Mouse (Mus musculus) limb, embryonic 13.5 days (tissue): ENCODE results near the gene Emc3. TPM values are rescaled to one million over a fixed set of nuclear protein-coding genes. Genes with fewer than 3 reads are reported as not detected.

Experiments
- ATAC-seq: fragments of 200-750 bp; cut with Nextera tagmentation; 2 replicates; pipeline ENCODE4 v1.8.0; 2017; ENCODE audit warnings: low read depth, moderate number of reproducible peaks, moderate TSS enrichment; ENCODE audit not compliant: low FRiP score
- H3K27ac ChIP-seq: fragments of 300-500 bp; sonication (generic); 2 replicates; pipeline ENCODE4 v1.5.1; 2015; ENCODE audit warnings: inconsistent platforms, mild to moderate bottlenecking, moderate library complexity
- H3K27me3 ChIP-seq: fragments of 300-500 bp; sonication (generic); 2 replicates; pipeline ENCODE4 v1.6.1; 2015; ENCODE audit warnings: mild to moderate bottlenecking, inconsistent platforms
- H3K36me3 ChIP-seq: fragments of 300-500 bp; sonication (generic); 2 replicates; pipeline ENCODE4 v1.6.1; 2015; ENCODE audit warnings: inconsistent platforms, mild to moderate bottlenecking, moderate library complexity
- H3K4me1 ChIP-seq: fragments of 300-500 bp; sonication (generic); 2 replicates; pipeline ENCODE4 v1.6.1; 2015; ENCODE audit warnings: inconsistent platforms
- H3K4me2 ChIP-seq: fragments of 300-500 bp; sonication (generic); replicated peaks from 2 replicates; pipeline ENCODE4 v1.6.1; 2015; ENCODE audit warnings: inconsistent platforms, mild to moderate bottlenecking, moderate library complexity
- H3K4me3 ChIP-seq: fragments of 300-500 bp; sonication (generic); 2 replicates; pipeline ENCODE4 v1.5.1; 2015; ENCODE audit warnings: moderate library complexity, mild to moderate bottlenecking, inconsistent platforms
- H3K9ac ChIP-seq: fragments of 300-500 bp; sonication (generic); 2 replicates; pipeline ENCODE4 v1.6.1; 2015; ENCODE audit warnings: mild to moderate bottlenecking, inconsistent platforms
- H3K9me3 ChIP-seq: fragments of 300-500 bp; sonication (generic); 2 replicates; pipeline ENCODE4 v1.6.1; 2016; ENCODE audit warnings: inconsistent platforms
- WGBS: fragments of 180-500 bp; shearing (Covaris S2); methylation state at CpG from one replicate; pipeline ENCODE4 v1.1.7; 2015; 5-methylcytosine and 5-hydroxymethylcytosine counted together
- polyA plus RNA-seq: library from polyadenylated mRNA; unstranded; fragments of >200 nt; fragmentation: Nextera tagmentation; extraction: Ambion mirVana; gene quantifications from 2 replicates; pipeline ENCODE4 v1.2.1, GENCODE M21; 2015

Emc3 gene
- polyA plus RNA-seq, 1 experiment from 2014 or later: 94.0 TPM

DNA sequence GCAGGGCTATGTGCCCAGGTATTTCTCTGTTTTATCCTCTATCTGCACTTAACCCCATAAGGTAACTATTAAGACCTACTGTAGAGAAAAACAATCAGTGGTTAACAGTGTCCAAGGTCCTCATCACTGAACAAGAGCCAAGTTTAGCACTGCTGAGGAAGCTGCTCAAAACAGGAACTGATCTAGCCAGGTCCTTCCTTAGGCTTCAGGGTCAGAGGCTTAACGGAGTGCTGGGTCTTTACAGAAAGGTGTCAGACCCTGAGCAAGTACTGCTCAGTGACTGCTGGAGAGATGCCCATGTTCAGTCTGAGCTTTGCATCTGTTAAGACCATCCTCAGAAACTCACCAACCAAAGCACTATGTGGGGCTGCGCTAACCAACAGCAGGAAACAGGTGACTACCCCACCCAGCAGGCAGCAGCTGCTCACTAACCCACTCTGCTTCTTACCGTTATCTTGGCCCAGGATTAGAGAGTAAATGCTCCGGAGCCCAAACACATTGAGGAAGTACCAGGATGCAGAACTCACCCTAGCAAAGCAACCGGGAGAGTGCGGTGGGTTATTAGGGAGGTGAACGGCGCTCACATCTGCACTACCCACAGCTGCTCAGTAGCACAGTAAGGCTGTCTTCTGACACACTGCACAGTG is 13.9 kb downstream of the Emc3 start:
- no peaks in the 10 kb centered on the region; the same call in 1 of the 2 replicates for H3K9me3 ChIP-seq
- ATAC-seq: no peak
- H3K9ac ChIP-seq: no peak overlapping the region
- H3K27me3 ChIP-seq: no peaks in the 10 kb centered on the region
- H3K36me3 ChIP-seq: peaks cover 97% of the 10 kb centered on the region
- H3K4me2 ChIP-seq: no peak overlapping the region
- 91% methylated on average over 8 of the region's 8 CpGs for WGBS
- no peak overlapping the region for H3K4me3 ChIP-seq
- H3K4me1 ChIP-seq: no peaks in the 10 kb centered on the region
- H3K27ac ChIP-seq: no peak overlapping the region

DNA sequence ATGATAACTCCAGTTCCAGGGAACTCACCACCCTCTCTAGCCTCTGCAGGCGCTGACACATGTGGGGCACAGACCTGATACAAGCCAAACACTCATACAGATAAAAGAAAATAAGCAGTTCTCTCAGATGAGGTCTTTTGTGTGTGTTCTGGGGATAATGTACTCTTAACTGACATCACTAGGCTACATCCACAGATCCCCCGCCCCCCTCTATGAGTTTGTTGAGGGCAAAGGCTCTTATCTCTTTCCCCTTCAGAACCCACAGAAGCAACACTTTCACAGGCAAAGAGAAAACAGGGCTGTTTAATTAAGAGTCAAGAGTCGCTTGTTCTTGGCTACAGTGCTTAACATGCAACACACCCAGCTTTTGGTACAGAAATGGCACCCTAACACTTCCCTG is 16.9 kb downstream of the Emc3 start:
- H3K9ac ChIP-seq: no peak overlapping the region
- peaks cover 68% of the 10 kb centered on the region for H3K36me3 ChIP-seq
- no peak overlapping the region for H3K27ac ChIP-seq
- H3K4me2 ChIP-seq: no peak overlapping the region
- ATAC-seq: no peak
- no peaks in the 10 kb centered on the region; the same call in 1 of the 2 replicates for H3K9me3 ChIP-seq
- H3K27me3 ChIP-seq: no peaks in the 10 kb centered on the region
- 93% methylated on average over 3 of the region's 3 CpGs for WGBS
- H3K4me3 ChIP-seq: no peak overlapping the region
- H3K4me1 ChIP-seq: no peaks in the 10 kb centered on the region

- ATAC-seq: no peak
- Histone ChIP-seq H3K4me3 (no peak overlapping the region), H3K27me3 (no peaks in the 10 kb centered on the region), H3K9me3 (no peaks in the 10 kb centered on the region; the same call in 1 of the 2 replicates), H3K36me3 (peaks cover 61% of the 10 kb centered on the region), H3K9ac (no peak overlapping the region), H3K27ac (no peak overlapping the region), H3K4me1 (no peaks in the 10 kb centered on the region), H3K4me2 (no peak overlapping the region)
- WGBS: 89% methylated on average over 6 of the region's 6 CpGs
These were observed 17.5 kb downstream of the Emc3 start for GRCm38 (mm10) chr6:113513944-113514343.

DNA sequence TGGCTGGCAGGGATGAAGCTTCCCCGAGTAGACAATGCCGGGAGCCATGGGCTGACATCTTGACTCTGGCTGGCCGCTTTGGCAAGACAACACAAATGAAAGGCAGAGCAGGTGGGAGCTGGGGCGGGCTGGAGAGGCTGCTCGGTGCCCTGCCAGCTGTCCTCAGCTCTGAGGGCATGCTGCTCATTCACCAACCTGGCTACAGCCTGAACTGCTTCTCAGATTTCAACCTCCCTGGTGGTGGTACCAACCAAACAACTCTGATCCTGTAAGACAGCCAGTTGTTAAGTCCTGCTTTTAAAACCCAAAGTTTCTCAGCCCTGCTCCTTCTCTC is 22.5 kb downstream of the Emc3 start:
- no peak overlapping the region for H3K9ac ChIP-seq
- ATAC-seq: peak; percentile 55; the same call in 1 of the 2 replicates
- no peak overlapping the region for H3K4me3 ChIP-seq
- H3K36me3 ChIP-seq: peaks cover 11% of the 10 kb centered on the region
- no peaks in the 10 kb centered on the region for H3K27me3 ChIP-seq
- no peaks in the 10 kb centered on the region for H3K4me1 ChIP-seq
- H3K4me2 ChIP-seq: no peak overlapping the region
- 36% methylated on average over 5 of the region's 5 CpGs for WGBS
- H3K9me3 ChIP-seq: no peaks in the 10 kb centered on the region
- 0 out of 2 replicates have a peak overlapping the region, but pooled peaks have one; percentile 52 for H3K27ac ChIP-seq

- Histone ChIP-seq H3K9me3 (no peaks in the 10 kb centered on the region), H3K4me2 (no peak overlapping the region), H3K9ac (no peak overlapping the region), H3K4me3 (no peak overlapping the region), H3K36me3 (peaks cover 6% of the 10 kb centered on the region; the same call in 1 of the 2 replicates), H3K27ac (0 out of 2 replicates have a peak overlapping the region, but pooled peaks have one; percentile 52), H3K4me1 (no peaks in the 10 kb centered on the region), H3K27me3 (no peaks in the 10 kb centered on the region)
- 65% methylated on average over 7 of the region's 7 CpGs for WGBS
- peak; percentile 71 for ATAC-seq
These were observed 23.0 kb downstream of the Emc3 start for GRCm38 (mm10) chr6:113508272-113508946.

- Histone ChIP-seq H3K36me3 (no peaks in the 10 kb centered on the region), H3K9ac (no peak overlapping the region), H3K4me1 (no peaks in the 10 kb centered on the region), H3K4me3 (no peak overlapping the region), H3K4me2 (no peak overlapping the region), H3K27me3 (peaks cover 10% of the 10 kb centered on the region), H3K9me3 (no peaks in the 10 kb centered on the region), H3K27ac (no peak overlapping the region)
- ATAC-seq: 0 out of 2 replicates have a peak, but pooled peaks have one; percentile 25
These were observed 24.3 kb downstream of the Emc3 start for GRCm38 (mm10) chr6:113507130-113507529.

DNA sequence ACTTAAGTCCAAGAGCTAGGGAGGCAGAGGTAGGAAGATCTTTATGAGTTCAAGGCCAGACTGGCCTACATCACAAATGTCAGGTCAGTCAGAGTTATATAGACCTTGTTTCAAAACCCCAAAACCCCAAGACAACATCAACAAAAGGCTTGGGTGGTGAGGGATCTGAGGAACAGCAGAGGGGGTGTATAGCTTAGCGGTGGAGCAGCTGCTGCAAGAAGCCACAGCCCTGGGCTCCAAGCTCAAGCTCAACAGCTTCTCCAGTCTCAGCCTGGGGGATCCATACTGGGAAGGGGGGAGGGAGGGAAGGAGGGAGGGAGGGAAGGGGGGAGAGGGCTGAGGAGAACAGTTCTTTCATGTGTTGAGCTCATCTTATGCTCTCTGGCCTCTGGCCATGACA is 25.8 kb downstream of the Emc3 start:
- Histone ChIP-seq H3K36me3 (no peaks in the 10 kb centered on the region), H3K4me1 (peaks cover 7% of the 10 kb centered on the region; the same call in 1 of the 2 replicates), H3K27ac (no peak overlapping the region), H3K4me3 (no peak overlapping the region), H3K9ac (no peak overlapping the region), H3K4me2 (no peak overlapping the region), H3K27me3 (peaks cover 24% of the 10 kb centered on the region), H3K9me3 (no peaks in the 10 kb centered on the region)
- ATAC-seq: no peak
- whole genome bisulfite sequencing: 67% methylated on average over 1 of the region's 1 CpGs

GRCm38 (mm10) chr6:113502801-113503200 is 28.7 kb downstream of the Emc3 start:
- 82% methylated on average over 2 of the region's 2 CpGs for WGBS

DNA sequence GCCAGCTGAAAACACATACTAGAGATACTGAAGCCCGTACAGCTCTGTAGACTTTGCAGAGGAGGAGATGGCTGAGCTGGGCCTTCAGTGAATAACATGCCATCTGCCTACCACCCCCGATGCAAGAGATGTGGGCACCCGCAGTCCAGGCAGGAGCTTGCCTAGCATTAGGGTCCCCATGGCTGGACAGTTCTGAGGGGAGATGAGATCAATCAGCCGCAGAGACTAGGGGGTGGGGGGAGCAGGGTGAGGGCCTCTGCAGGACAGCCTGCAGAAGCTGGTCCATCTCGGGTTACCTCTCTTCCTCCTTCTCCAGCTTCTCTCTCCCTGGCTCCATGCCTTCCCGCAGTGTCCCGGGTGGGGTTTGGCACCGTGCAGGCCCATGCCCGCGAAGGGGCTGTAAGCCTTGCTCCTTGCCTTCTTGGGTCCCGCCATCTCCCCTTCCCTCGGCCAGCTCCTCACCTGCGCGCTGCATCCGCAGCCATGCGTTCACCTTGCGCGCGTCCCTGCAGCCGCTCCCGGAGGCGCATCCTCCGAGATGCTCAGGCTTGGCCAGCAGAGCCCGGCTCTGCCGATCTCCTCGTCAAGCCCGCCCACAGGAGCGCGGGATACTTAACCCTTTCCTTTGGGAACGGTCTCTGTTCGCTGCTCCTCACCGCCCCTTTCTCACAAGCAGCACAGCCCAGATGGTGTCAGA is 29.9 kb downstream of the Emc3 start, which contains the start of gene Prrt3:
TSS of gene Prrt3 (minus strand) at position 544 of the 697 bp plus-strand sequence.
- 3% methylated on average over 32 of the region's 32 CpGs for WGBS
- H3K4me1 ChIP-seq: peaks cover 7% of the 10 kb centered on the region; the same call in 1 of the 2 replicates
- H3K27ac ChIP-seq: no peak within 1 kb of the TSS
- peak within 1 kb of the TSS; percentile 71 for H3K4me2 ChIP-seq
- no peaks in the 10 kb centered on the region for H3K36me3 ChIP-seq
- H3K4me3 ChIP-seq: peak within 1 kb of the TSS; percentile 46
- peaks cover 56% of the 10 kb centered on the region for H3K27me3 ChIP-seq
- peak within 1 kb of the TSS; percentile 67 for H3K9ac ChIP-seq
- ATAC-seq: no peak
- no peaks in the 10 kb centered on the region for H3K9me3 ChIP-seq

More at GRCm38 (mm10) chr6:113502801-113503200, 28.7 kb downstream of the Emc3 start:
- H3K27ac ChIP-seq: no peak overlapping the region
- peaks cover 7% of the 10 kb centered on the region; the same call in 1 of the 2 replicates for H3K4me1 ChIP-seq
- H3K4me2 ChIP-seq: no peak overlapping the region
- H3K4me3 ChIP-seq: no peak overlapping the region
- no peak for ATAC-seq
- H3K9me3 ChIP-seq: no peaks in the 10 kb centered on the region
- H3K36me3 ChIP-seq: no peaks in the 10 kb centered on the region
- H3K9ac ChIP-seq: no peak overlapping the region
- peaks cover 44% of the 10 kb centered on the region for H3K27me3 ChIP-seq

DNA sequence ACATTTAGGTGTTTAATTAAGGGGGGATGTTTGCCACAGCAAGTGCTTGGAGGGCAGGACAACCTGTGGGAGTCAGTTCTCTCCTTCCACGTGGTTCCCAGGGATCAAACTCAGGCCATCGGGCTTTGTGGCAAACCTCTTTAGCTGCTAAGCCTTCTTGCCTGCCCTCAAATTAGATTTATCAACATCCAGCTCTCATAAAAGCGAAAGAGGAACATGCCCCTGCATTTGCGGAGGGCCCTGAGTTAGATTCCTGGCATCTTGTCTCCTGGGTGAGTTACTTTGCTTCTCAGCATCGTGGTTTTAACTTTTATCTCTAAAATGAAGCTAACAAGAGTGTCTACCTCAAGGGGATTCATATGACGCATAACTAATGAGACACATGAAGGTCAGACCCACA is 32.1 kb downstream of the Emc3 start:
- no peaks in the 10 kb centered on the region for H3K9me3 ChIP-seq
- H3K36me3 ChIP-seq: no peaks in the 10 kb centered on the region
- ATAC-seq: no peak
- no peak overlapping the region for H3K9ac ChIP-seq
- no peak overlapping the region for H3K4me3 ChIP-seq
- H3K4me2 ChIP-seq: no peak overlapping the region
- WGBS: 67% methylated on average over 6 of the region's 6 CpGs
- H3K27ac ChIP-seq: no peak overlapping the region
- H3K4me1 ChIP-seq: peaks cover 17% of the 10 kb centered on the region
- H3K27me3 ChIP-seq: peaks cover 78% of the 10 kb centered on the region

DNA sequence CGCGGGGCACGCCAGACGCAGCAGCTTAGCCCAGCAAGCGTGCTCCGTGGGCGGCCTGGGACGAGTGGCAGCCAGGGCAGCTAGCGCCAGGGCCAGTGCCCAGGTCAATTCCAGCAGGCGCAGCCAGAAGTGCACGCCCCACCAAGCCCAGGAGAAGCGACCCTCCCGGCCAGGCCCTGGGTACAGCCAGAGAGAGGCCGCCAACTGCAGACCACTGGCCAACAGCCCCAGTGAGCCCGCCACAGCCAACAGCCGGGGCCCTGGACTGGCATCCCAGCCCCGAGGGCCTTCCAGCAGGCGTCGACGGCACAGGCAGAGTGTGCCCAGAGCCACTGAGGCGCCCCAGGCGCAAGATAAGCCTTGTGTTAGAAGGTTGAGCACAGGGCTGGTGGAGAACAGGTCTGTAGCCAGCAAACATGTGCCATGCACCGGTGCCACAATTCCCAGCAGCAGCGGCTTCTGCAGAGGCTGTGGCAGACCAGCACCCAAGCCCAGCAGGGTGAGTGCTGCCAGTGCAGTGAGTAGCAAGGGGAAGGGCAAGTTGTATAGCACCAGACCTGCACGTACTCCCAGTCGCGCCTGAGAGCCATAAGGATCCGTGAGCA is 36.3 kb downstream of the Emc3 start:
- peak overlapping the region; percentile 68 for H3K4me2 ChIP-seq
- no peak overlapping the region for H3K27ac ChIP-seq
- H3K36me3 ChIP-seq: no peaks in the 10 kb centered on the region
- no peak for ATAC-seq
- peaks cover 55% of the 10 kb centered on the region for H3K27me3 ChIP-seq
- peak overlapping the region; percentile 48 for H3K4me3 ChIP-seq
- peak overlapping the region; percentile 62 for H3K9ac ChIP-seq
- peaks cover 12% of the 10 kb centered on the region for H3K4me1 ChIP-seq
- WGBS: 38% methylated on average over 28 of the region's 28 CpGs
- H3K9me3 ChIP-seq: no peaks in the 10 kb centered on the region
